ENCODE assay signal across 8 mouse cellular contexts in the genomic region with DNA sequence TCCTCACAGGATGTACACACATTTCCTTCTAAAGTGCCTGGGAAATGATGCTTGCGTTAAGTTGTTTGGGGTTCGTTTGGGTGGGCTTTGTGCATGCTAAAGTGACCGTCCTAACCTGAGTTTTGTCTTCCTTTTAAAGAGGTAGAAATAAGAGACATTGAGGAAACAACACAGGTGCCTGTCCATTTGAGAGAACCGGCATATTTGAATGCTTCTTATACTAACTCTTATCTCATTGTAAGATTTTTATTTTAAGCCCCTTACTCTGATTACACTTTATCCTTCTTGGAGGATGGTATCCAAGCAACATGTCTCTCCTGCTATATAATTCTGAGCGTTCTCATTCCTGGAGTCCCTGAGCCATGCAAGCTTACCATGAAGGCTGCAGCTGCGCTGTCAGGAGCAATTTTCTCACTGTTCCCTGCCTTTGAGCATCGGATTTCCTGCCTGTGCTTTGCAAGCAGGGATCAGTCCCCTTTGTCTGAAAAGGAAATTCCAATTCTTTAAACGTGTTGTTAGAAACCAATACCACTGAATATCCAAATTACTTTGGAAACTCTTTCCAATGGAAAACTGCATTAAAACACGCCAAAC. TPM values are rescaled to one million over a fixed set of nuclear protein-coding genes. Genes with fewer than 3 reads are reported as not detected.
DNase-seq lines count a peak whose midpoint lies in the region; ATAC-seq lines count a peak whose summit lies in the region.

No protein-coding gene starts in this region.

- no peaks in the 10 kb centered on the region for H3K27me3 ChIP-seq in kidney, embryonic 16.5 days (ENCODE audit: insufficient read depth, low read length)
- no peaks in the 10 kb centered on the region for H3K27me3 ChIP-seq in intestine, embryonic 14.5 days (replicated peaks; ENCODE audit: control insufficient read depth, insufficient read depth, low read length)
- no peaks in the 10 kb centered on the region; the same call in 1 of the 2 replicates for H3K27me3 ChIP-seq in neural tube, embryonic 13.5 days

- H3K4me3 ChIP-seq in kidney, embryonic 16.5 days (ENCODE audit: low read length) = no peak overlapping the region
- H3K4me3 ChIP-seq in intestine, embryonic 14.5 days (ENCODE audit: low read depth, low read length) = no peak overlapping the region
- no peak overlapping the region for H3K4me3 ChIP-seq in neural tube, embryonic 13.5 days

- H3K27ac ChIP-seq in kidney, embryonic 16.5 days (ENCODE audit: low read length) = peak overlapping the region; percentile 74
- H3K27ac ChIP-seq in intestine, embryonic 14.5 days (ENCODE audit: low read depth) = no peak overlapping the region; the same call in 1 of the 2 replicates
- H3K27ac ChIP-seq in neural tube, embryonic 13.5 days (replicated peaks) = peak overlapping the region; percentile 75

- WGBS in kidney, embryonic 16.5 days = 10% methylated on average over 9 of the region's 9 CpGs
- 19% methylated on average over 9 of the region's 9 CpGs for WGBS in intestine, embryonic 14.5 days
- WGBS in neural tube, embryonic 13.5 days = 6% methylated on average over 9 of the region's 9 CpGs

- DNase-seq in kidney, postnatal 10 days = no peak
- peak; percentile 50 for DNase-seq in embryo, embryonic 9.5 days (ENCODE audit: extremely low spot score)
- no peak for DNase-seq in intestine, embryonic 14.5 days (ENCODE audit: low spot score)
- DNase-seq in adrenal gland, postnatal 36 days = no peak
- no peak for DNase-seq in spleen, postnatal 36 days (ENCODE audit: low spot score in 2 of 2)
- DNase-seq in layer of hippocampus, postnatal 36 days = no peak

- no peak for ATAC-seq in kidney, embryonic 16.5 days (ENCODE audit: low FRiP score, low TSS enrichment)
- no peak for ATAC-seq in intestine, embryonic 14.5 days (replicated peaks; ENCODE audit: low FRiP score, low TSS enrichment, low read depth)
- ATAC-seq in neural tube, embryonic 13.5 days (ENCODE audit: low read depth) = peak; percentile 68; the same call in 1 of the 2 replicates

- H3K4me2 ChIP-seq in kidney, embryonic 16.5 days (replicated peaks; ENCODE audit: low read depth, low read length) = peak overlapping the region; percentile 17; the same call in 1 of the 2 replicates
- peak overlapping the region; percentile 20; the same call in 1 of the 2 replicates for H3K4me2 ChIP-seq in intestine, embryonic 14.5 days (ENCODE audit: low read length)
- peak overlapping the region; percentile 31 for H3K4me2 ChIP-seq in neural tube, embryonic 13.5 days

- H3K4me1 ChIP-seq in kidney, embryonic 16.5 days (ENCODE audit: insufficient read depth, low read length) = peaks cover 28% of the 10 kb centered on the region
- H3K4me1 ChIP-seq in intestine, embryonic 14.5 days (replicated peaks; ENCODE audit: control insufficient read depth, insufficient read depth, low read length) = 0 out of 2 replicates have a peak, but pooled peaks cover 4% of the 10 kb centered on the region
- peaks cover 25% of the 10 kb centered on the region for H3K4me1 ChIP-seq in neural tube, embryonic 13.5 days (replicated peaks)

- H3K36me3 ChIP-seq in kidney, embryonic 16.5 days (ENCODE audit: insufficient read depth, low read length) = no peaks in the 10 kb centered on the region; the same call in 1 of the 2 replicates
- peaks cover 15% of the 10 kb centered on the region; the same call in 1 of the 2 replicates for H3K36me3 ChIP-seq in intestine, embryonic 14.5 days (ENCODE audit: control insufficient read depth, insufficient read depth, low read length)
- peaks cover 18% of the 10 kb centered on the region for H3K36me3 ChIP-seq in neural tube, embryonic 13.5 days

- no peaks in the 10 kb centered on the region for H3K9me3 ChIP-seq in kidney, embryonic 16.5 days (ENCODE audit: low read length)
- no peaks in the 10 kb centered on the region for H3K9me3 ChIP-seq in intestine, embryonic 14.5 days (ENCODE audit: control insufficient read depth, low read length)
- H3K9me3 ChIP-seq in neural tube, embryonic 13.5 days = no peaks in the 10 kb centered on the region

- H3K9ac ChIP-seq in kidney, embryonic 16.5 days (replicated peaks; ENCODE audit: low read length) = peak overlapping the region; percentile 35
- H3K9ac ChIP-seq in intestine, embryonic 14.5 days (ENCODE audit: low read length) = no peak overlapping the region
- peak overlapping the region; percentile 17 for H3K9ac ChIP-seq in neural tube, embryonic 13.5 days

RNA-seq across cellular contexts. Expression of gene Hspa8, which starts 16.3 kb away (rescaled TPM):
- 2,859 and 3,187 TPM in 2 replicates for polyA plus RNA-seq in kidney, embryonic 16.5 days (2015; fragmentation: Nextera tagmentation; extraction: Ambion mirVana)
- 2,647 and 2,698 TPM in 2 replicates for polyA plus RNA-seq in intestine, embryonic 14.5 days (2014; fragmentation: Nextera tagmentation; extraction: Ambion mirVana)
- polyA plus RNA-seq in neural tube, embryonic 13.5 days (2015; fragmentation: Nextera tagmentation; extraction: Ambion mirVana) = 2,997 and 3,038 TPM in 2 replicates
- total RNA-seq in adrenal gland, postnatal 36 days (2021) = 1,000 to 10,000 TPM; 1,561 to 3,265 TPM
- total RNA-seq in layer of hippocampus, postnatal 36 days (2021) = 1,000 to 10,000 TPM; 2,357 to 2,519 TPM
